Mouse (Mus musculus): ENCODE measurements at regions not wholly inside any gene's neighbourhood (a gene's known extent, or its start where the extent isn't known, plus 50 kb on each side); places are given as distances from the start of the nearest gene placed in this dataset.

GRCm38 (mm10) chr3:149357121-149357520 is 366.8 kb upstream of the Adgrl2 start:
- no peak for DNase-seq

- DNase-seq, result no peak
Measured at GRCm38 (mm10) chr3:149355362-149355761, 365.0 kb upstream of the Adgrl2 start.

- DNase-seq, result no peak
Measured at GRCm38 (mm10) chr3:149353958-149354357, 363.6 kb upstream of the Adgrl2 start.

- DNase-seq, result no peak
Measured at GRCm38 (mm10) chr3:149352546-149352945, 362.2 kb upstream of the Adgrl2 start.

- no peak for DNase-seq
Measured at GRCm38 (mm10) chr3:149349731-149350130, 359.4 kb upstream of the Adgrl2 start.

- no peak for DNase-seq
Measured at GRCm38 (mm10) chr3:149349211-149349697, 358.9 kb upstream of the Adgrl2 start.

GRCm38 (mm10) chr3:149348459-149348971 is 358.2 kb upstream of the Adgrl2 start:
- DNase-seq, result no peak

GRCm38 (mm10) chr3:149347241-149347992 is 357.1 kb upstream of the Adgrl2 start:
- DNase-seq, result no peak

- no peak for DNase-seq
Measured at GRCm38 (mm10) chr3:149342511-149342910, 352.2 kb upstream of the Adgrl2 start.

GRCm38 (mm10) chr3:149339374-149339753 is 349.0 kb upstream of the Adgrl2 start:
- no peak for DNase-seq

GRCm38 (mm10) chr3:149338684-149339373 is 348.5 kb upstream of the Adgrl2 start:
- DNase-seq, result no peak

GRCm38 (mm10) chr3:149335259-149335658 is 344.9 kb upstream of the Adgrl2 start:
- no peak for DNase-seq

- no peak for DNase-seq
Measured at GRCm38 (mm10) chr3:149333607-149334006, 343.3 kb upstream of the Adgrl2 start.

- DNase-seq, result no peak
Measured at GRCm38 (mm10) chr3:149333131-149333530, 342.8 kb upstream of the Adgrl2 start.

- no peak for DNase-seq
Measured at GRCm38 (mm10) chr3:149332105-149332504, 341.8 kb upstream of the Adgrl2 start.

GRCm38 (mm10) chr3:149331251-149331960 is 341.1 kb upstream of the Adgrl2 start:
- DNase-seq, result no peak

GRCm38 (mm10) chr3:149330716-149331115 is 340.4 kb upstream of the Adgrl2 start:
- no peak for DNase-seq

GRCm38 (mm10) chr3:149330041-149330440 is 339.7 kb upstream of the Adgrl2 start:
- DNase-seq, result no peak

- no peak for DNase-seq
Measured at GRCm38 (mm10) chr3:149329615-149330014, 339.3 kb upstream of the Adgrl2 start.

- no peak for DNase-seq
Measured at GRCm38 (mm10) chr3:149326664-149327063, 336.3 kb upstream of the Adgrl2 start.

- no peak for DNase-seq
Measured at GRCm38 (mm10) chr3:149324088-149324487, 333.7 kb upstream of the Adgrl2 start.

- no peak for DNase-seq
Measured at GRCm38 (mm10) chr3:149318728-149319127, 328.4 kb upstream of the Adgrl2 start.

GRCm38 (mm10) chr3:149314258-149314657 is 323.9 kb upstream of the Adgrl2 start:
- DNase-seq, result no peak

Data from cerebellum, adult 18-20 months (tissue).